Mouse (Mus musculus) olfactory bulb, adult 2 months (tissue): ENCODE measurements at regions not wholly inside any gene's neighbourhood (a gene's known extent, or its start where the extent isn't known, plus 50 kb on each side); places are given as distances from the start of the nearest gene placed in this dataset.

ENCODE experiments used
- CTCF ChIP-seq: fragments of 200-500 bp; IDR thresholded peaks from 2 replicates; pipeline ENCODE4 v1.5.1; 2012; ENCODE audit warnings: low read depth, mild to moderate bottlenecking, low read length, moderate library complexity; ENCODE audit not compliant: insufficient read depth
- POLR2A ChIP-seq: fragments of 200-500 bp; IDR thresholded peaks from 2 replicates; pipeline ENCODE4 v1.6.1; 2012; ENCODE audit warnings: mild to moderate bottlenecking, low read depth, low read length, moderate library complexity; ENCODE audit not compliant: insufficient read depth

- TF ChIP-seq POLR2A (no peak), CTCF (no peak)
Measured at GRCm38 (mm10) chr8:8139720-8140119, 521.3 kb downstream of the Efnb2 start.
